Mouse (Mus musculus) lung, embryonic 15.5 days (tissue): ENCODE results near the gene Arhgap10. TPM values are rescaled to one million over a fixed set of nuclear protein-coding genes. Genes with fewer than 3 reads are reported as not detected.

Source experiments
- ATAC-seq: fragments of 200-750 bp; cut with Nextera tagmentation; 2 replicates; pipeline ENCODE4 v1.8.0; 2017; ENCODE audit warnings: moderate number of reproducible peaks, borderline replicate concordance; ENCODE audit not compliant: low FRiP score, low TSS enrichment; ENCODE audit errors: extremely low read depth
- H3K27ac ChIP-seq: fragments of 300-500 bp; sonication (generic); 2 replicates; pipeline ENCODE4 v1.5.1; 2015; ENCODE audit warnings: moderate library complexity, mild to moderate bottlenecking, inconsistent platforms
- H3K27me3 ChIP-seq: fragments of 300-500 bp; sonication (generic); 2 replicates; pipeline ENCODE4 v1.6.1; 2015; ENCODE audit warnings: inconsistent platforms
- H3K36me3 ChIP-seq: fragments of 300-500 bp; sonication (generic); 2 replicates; pipeline ENCODE4 v1.6.1; 2015; ENCODE audit warnings: inconsistent platforms
- H3K4me1 ChIP-seq: fragments of 300-500 bp; sonication (generic); 2 replicates; pipeline ENCODE4 v1.6.1; 2015; ENCODE audit warnings: inconsistent platforms
- H3K4me2 ChIP-seq: fragments of 300-500 bp; sonication (generic); 2 replicates; pipeline ENCODE4 v1.6.1; 2015; ENCODE audit warnings: inconsistent platforms, mild to moderate bottlenecking, moderate library complexity
- H3K4me3 ChIP-seq: fragments of 300-500 bp; sonication (generic); 2 replicates; pipeline ENCODE4 v1.5.1; 2015; ENCODE audit warnings: mild to moderate bottlenecking, inconsistent platforms
- H3K9ac ChIP-seq: fragments of 300-500 bp; sonication (generic); 2 replicates; pipeline ENCODE4 v1.6.1; 2015; ENCODE audit warnings: inconsistent platforms
- H3K9me3 ChIP-seq: fragments of 300-500 bp; sonication (generic); 2 replicates; pipeline ENCODE4 v1.6.1; 2016; ENCODE audit warnings: inconsistent platforms
- WGBS: fragments of 180-500 bp; shearing (Covaris S2); methylation state at CpG from one replicate; pipeline ENCODE4 v1.1.7; 2015; 5-methylcytosine and 5-hydroxymethylcytosine counted together
- polyA plus RNA-seq: library from polyadenylated mRNA; unstranded; fragments of >200 nt; fragmentation: Nextera tagmentation; extraction: Ambion mirVana; gene quantifications from 2 replicates; pipeline ENCODE4 v1.2.1, GENCODE M21; 2015

Gene Arhgap10
- polyA plus RNA-seq, 1 experiment from 2014 or later = 23.8 TPM

- Histone ChIP-seq H3K9ac (no peak overlapping the region), H3K4me1 (no peaks in the 10 kb centered on the region), H3K4me3 (no peak overlapping the region), H3K36me3 (no peaks in the 10 kb centered on the region), H3K27me3 (no peaks in the 10 kb centered on the region), H3K9me3 (no peaks in the 10 kb centered on the region), H3K4me2 (no peak overlapping the region), H3K27ac (no peak overlapping the region)
- no peak for ATAC-seq
- 55% methylated on average over 8 of the region's 8 CpGs for WGBS
Measured at GRCm38 (mm10) chr8:77534358-77534992, 16.7 kb upstream of the Arhgap10 start.

DNA sequence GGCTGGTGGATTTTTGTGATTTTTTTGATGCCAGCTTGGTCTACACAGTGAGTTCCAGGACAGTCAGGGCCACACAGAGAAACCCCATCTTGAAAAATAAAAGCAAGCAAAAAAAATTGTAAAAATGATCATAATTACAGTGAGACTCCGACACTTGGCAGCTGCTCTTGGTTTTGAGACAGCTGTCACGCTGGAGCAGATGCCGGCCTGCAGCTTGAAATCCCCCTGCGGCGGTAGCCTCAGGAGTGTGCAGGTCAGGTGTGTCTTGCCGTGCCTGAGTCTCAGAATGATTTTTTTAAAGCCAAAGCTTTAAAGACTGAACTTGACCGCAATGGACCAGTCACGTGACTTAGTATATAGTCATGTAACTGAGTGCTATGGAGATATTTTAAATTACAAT lies 8.4 kb upstream of the Arhgap10 start:
- Histone ChIP-seq H3K4me2 (no peak overlapping the region), H3K4me3 (no peak overlapping the region), H3K9ac (no peak overlapping the region), H3K27ac (no peak overlapping the region), H3K9me3 (no peaks in the 10 kb centered on the region), H3K36me3 (no peaks in the 10 kb centered on the region), H3K27me3 (no peaks in the 10 kb centered on the region), H3K4me1 (peaks cover 9% of the 10 kb centered on the region; the same call in 1 of the 2 replicates)
- no peak for ATAC-seq
- WGBS = 60% methylated on average over 8 of the region's 8 CpGs

GRCm38 (mm10) chr8:77524906-77525305 lies 7.2 kb upstream of the Arhgap10 start:
- ATAC-seq = no peak
- WGBS = 89% methylated on average over 2 of the region's 2 CpGs
- no peaks in the 10 kb centered on the region for H3K9me3 ChIP-seq
- H3K36me3 ChIP-seq = no peaks in the 10 kb centered on the region
- H3K4me1 ChIP-seq = peaks cover 9% of the 10 kb centered on the region; the same call in 1 of the 2 replicates
- H3K4me2 ChIP-seq = no peak overlapping the region
- H3K9ac ChIP-seq = no peak overlapping the region
- H3K4me3 ChIP-seq = no peak overlapping the region
- no peak overlapping the region for H3K27ac ChIP-seq
- H3K27me3 ChIP-seq = no peaks in the 10 kb centered on the region

- H3K36me3 ChIP-seq = no peaks in the 10 kb centered on the region
- H3K4me1 ChIP-seq = peaks cover 9% of the 10 kb centered on the region; the same call in 1 of the 2 replicates
- no peaks in the 10 kb centered on the region for H3K27me3 ChIP-seq
- 42% methylated on average over 14 of the region's 14 CpGs for WGBS
- no peaks in the 10 kb centered on the region for H3K9me3 ChIP-seq
- no peak for ATAC-seq
- H3K4me2 ChIP-seq = peak overlapping the region; percentile 12; the same call in 1 of the 2 replicates
- no peak overlapping the region for H3K4me3 ChIP-seq
- no peak overlapping the region for H3K27ac ChIP-seq
- H3K9ac ChIP-seq = no peak overlapping the region
Measured at GRCm38 (mm10) chr8:77524018-77524615, 6.4 kb upstream of the Arhgap10 start.

GRCm38 (mm10) chr8:77522984-77523383 lies 5.2 kb upstream of the Arhgap10 start:
- no peaks in the 10 kb centered on the region for H3K36me3 ChIP-seq
- ATAC-seq = no peak
- WGBS = 78% methylated on average over 8 of the region's 8 CpGs
- H3K4me2 ChIP-seq = no peak overlapping the region
- no peak overlapping the region for H3K9ac ChIP-seq
- H3K9me3 ChIP-seq = no peaks in the 10 kb centered on the region
- no peaks in the 10 kb centered on the region for H3K27me3 ChIP-seq
- H3K27ac ChIP-seq = no peak overlapping the region
- H3K4me1 ChIP-seq = peaks cover 18% of the 10 kb centered on the region; the same call in 1 of the 2 replicates
- no peak overlapping the region for H3K4me3 ChIP-seq

DNA sequence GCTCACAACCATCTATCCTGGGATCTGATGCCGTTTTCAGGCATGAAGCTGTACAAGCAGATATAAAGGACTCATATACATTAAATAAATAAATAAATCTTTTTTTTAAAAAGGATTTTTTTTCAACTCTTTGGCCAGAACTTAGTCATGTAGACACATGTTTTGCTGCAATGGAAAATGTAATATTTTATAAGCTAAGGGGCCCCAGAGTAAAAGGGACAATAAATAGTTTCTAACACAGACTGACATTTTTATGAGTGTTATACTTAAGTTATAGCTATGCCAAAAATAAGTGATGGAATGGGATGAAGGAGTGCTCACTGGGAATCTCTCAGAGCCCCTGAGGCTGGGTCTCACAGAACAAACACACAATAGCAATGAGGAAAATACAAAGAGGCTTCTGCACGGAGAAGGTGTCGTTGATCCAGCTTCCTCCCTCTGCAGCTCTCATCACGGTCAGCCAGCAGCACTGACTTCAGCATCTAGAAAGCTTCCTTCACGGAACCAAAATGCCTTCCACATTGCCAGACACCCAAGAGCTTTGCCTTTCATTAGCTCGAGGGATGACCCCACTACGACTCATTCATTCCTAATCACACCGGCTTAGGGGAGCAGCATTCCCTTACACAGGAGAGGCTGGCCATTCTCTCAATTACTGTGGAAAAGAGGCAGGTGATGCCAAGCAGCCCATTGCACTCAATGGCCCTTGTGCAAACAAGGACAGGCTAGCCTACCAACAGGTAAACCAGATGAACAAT lies 3.5 kb upstream of the Arhgap10 start:
- WGBS = 74% methylated on average over 8 of the region's 8 CpGs

GRCm38 (mm10) chr8:77520601-77521000 lies 2.8 kb upstream of the Arhgap10 start:
- Histone ChIP-seq H3K27ac (no peak overlapping the region), H3K27me3 (no peaks in the 10 kb centered on the region), H3K36me3 (no peaks in the 10 kb centered on the region), H3K4me2 (no peak overlapping the region), H3K9me3 (no peaks in the 10 kb centered on the region), H3K4me1 (peaks cover 30% of the 10 kb centered on the region), H3K4me3 (no peak overlapping the region), H3K9ac (no peak overlapping the region)
- WGBS = 95% methylated on average over 4 of the region's 4 CpGs
- ATAC-seq = no peak

More for the DNA sequence above, 3.5 kb upstream of the Arhgap10 start:
- Histone ChIP-seq H3K4me2 (no peak overlapping the region), H3K27ac (no peak overlapping the region), H3K4me3 (no peak overlapping the region), H3K36me3 (no peaks in the 10 kb centered on the region), H3K4me1 (peaks cover 25% of the 10 kb centered on the region), H3K9ac (no peak overlapping the region), H3K27me3 (no peaks in the 10 kb centered on the region), H3K9me3 (no peaks in the 10 kb centered on the region)
- no peak for ATAC-seq

DNA sequence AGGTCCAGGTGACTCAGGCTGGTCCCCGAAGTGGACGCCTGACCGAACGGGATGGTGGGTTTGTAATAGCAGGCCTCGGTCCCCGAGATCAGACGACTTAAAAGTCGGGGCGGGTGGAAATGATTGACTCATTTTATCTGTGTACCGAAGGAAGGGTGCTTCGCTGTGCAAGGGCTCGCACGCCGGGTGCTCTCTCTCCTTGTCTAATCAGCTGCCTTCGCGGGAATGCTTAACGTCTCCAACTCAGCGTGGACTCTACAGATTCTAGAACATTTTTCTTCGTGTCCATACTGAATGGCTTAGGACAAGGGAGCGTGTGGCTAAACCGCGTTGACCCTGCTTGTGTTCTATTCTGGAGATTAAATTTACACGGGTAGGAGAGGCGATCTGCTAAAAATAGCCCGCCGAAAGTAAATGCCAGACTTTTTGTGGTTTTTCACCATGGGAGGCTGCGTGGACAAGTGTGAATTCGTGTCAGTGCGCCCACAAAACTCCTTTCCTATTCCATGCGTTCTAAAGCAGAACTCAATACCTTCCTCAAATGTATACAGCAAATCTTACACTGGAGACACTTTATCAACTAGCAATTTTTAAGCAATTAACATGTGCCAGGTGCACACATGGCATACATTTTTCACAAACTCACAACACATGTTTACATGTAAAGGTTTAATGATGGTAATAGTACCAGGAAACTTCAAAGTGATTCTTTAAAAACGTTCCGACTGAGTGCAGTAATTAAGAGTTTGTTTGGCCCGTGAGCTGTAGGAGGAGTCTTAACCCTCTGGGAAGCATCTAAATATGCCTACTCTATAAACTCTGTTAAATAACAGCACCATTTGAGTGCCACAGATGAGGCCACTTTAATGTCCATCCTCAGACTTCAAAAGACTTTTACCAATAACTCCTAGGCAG lies 705 bp upstream of the Arhgap10 start:
- ATAC-seq = no peak; the same call in 1 of the 2 replicates
- Histone ChIP-seq H3K9ac (peak overlapping the region; percentile 92), H3K27ac (peak overlapping the region; percentile 88), H3K9me3 (no peaks in the 10 kb centered on the region), H3K27me3 (no peaks in the 10 kb centered on the region), H3K4me1 (peaks cover 25% of the 10 kb centered on the region), H3K4me3 (peak overlapping the region; percentile 90), H3K36me3 (no peaks in the 10 kb centered on the region), H3K4me2 (peak overlapping the region; percentile 75)
- 5% methylated on average over 33 of the region's 33 CpGs for WGBS

GRCm38 (mm10) chr8:77516845-77517244 lies 908 bp downstream of the Arhgap10 start:
- no peaks in the 10 kb centered on the region for H3K27me3 ChIP-seq
- peak overlapping the region; percentile 92 for H3K9ac ChIP-seq
- H3K4me3 ChIP-seq = peak overlapping the region; percentile 90
- H3K27ac ChIP-seq = peak overlapping the region; percentile 91; the same call in 1 of the 2 replicates
- ATAC-seq = no peak
- H3K9me3 ChIP-seq = no peaks in the 10 kb centered on the region
- peaks cover 25% of the 10 kb centered on the region for H3K4me1 ChIP-seq
- H3K36me3 ChIP-seq = no peaks in the 10 kb centered on the region
- 3% methylated on average over 10 of the region's 10 CpGs for whole genome bisulfite sequencing
- H3K4me2 ChIP-seq = peak overlapping the region; percentile 75

DNA sequence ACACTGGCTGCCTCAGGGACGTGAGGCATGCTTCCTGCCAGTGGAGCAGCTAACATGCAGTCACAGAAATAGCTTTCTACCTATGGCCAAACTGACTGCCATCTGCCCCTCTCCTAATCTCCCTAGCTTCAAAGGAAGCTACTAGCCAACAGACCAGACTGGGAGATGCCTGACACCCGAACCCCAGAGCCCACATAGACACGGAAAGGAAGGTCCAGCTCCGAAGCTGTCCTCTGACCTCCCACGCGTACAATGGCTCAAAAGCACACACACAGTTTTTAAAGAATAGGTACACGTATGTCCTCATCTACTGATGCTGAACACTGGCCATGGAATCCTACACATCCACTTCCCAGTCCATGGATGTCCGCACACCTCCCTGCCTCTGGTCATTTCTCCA lies 2.0 kb downstream of the Arhgap10 start:
- no peaks in the 10 kb centered on the region for H3K9me3 ChIP-seq
- H3K4me2 ChIP-seq = peak overlapping the region; percentile 75
- no peaks in the 10 kb centered on the region for H3K27me3 ChIP-seq
- WGBS = 60% methylated on average over 8 of the region's 8 CpGs
- H3K27ac ChIP-seq = no peak overlapping the region
- H3K4me1 ChIP-seq = peaks cover 25% of the 10 kb centered on the region
- ATAC-seq = no peak
- H3K36me3 ChIP-seq = no peaks in the 10 kb centered on the region
- H3K9ac ChIP-seq = no peak overlapping the region
- H3K4me3 ChIP-seq = peak overlapping the region; percentile 90

DNA sequence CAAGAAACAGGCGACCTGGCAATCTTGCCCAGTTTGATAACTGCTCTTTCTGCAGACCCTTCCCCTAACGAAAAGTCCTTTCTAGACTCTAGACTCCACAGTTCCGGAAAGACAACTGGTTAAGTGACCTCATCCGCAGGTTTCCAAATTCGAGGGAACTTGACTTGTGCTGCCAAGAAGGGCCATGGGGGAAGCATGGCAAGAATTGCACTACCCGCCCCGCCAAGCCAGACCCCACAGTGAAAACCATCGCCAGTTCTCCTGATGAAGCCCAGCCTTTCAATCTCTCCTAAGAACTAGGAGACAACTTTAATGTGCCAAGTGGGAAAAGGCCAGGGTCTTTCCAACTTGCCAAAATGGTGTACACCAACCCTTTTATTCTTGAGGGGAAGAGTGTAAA lies 2.6 kb downstream of the Arhgap10 start:
- Histone ChIP-seq H3K4me1 (peaks cover 25% of the 10 kb centered on the region), H3K4me2 (no peak overlapping the region)
- WGBS = 86% methylated on average over 8 of the region's 8 CpGs

More for the DNA sequence above, 2.6 kb downstream of the Arhgap10 start:
- Histone ChIP-seq H3K4me3 (no peak overlapping the region), H3K9ac (no peak overlapping the region), H3K27me3 (no peaks in the 10 kb centered on the region), H3K9me3 (no peaks in the 10 kb centered on the region), H3K27ac (no peak overlapping the region), H3K36me3 (no peaks in the 10 kb centered on the region)
- ATAC-seq = no peak
